Mouse (Mus musculus) liver, embryonic 15.5 days (tissue): Measurements from ENCODE around the gene Fam178b. TPM values are rescaled to one million over a fixed set of nuclear protein-coding genes. Genes with fewer than 3 reads are reported as not detected.
"Not testable (repeated sequence)": the region's sequence is repeated elsewhere in the genome, so short reads cannot be mapped to it uniquely, and the experiment has no call there.

ENCODE experiments used
- ATAC-seq: fragments of 200-750 bp; cut with Nextera tagmentation; 2 replicates; pipeline ENCODE4 v1.8.0; 2017; ENCODE audit warnings: moderate number of reproducible peaks, mild to moderate bottlenecking, moderate library complexity; ENCODE audit not compliant: insufficient read depth
- H3K27ac ChIP-seq: fragments of 300-500 bp; sonication (generic); replicated peaks from 2 replicates; pipeline ENCODE4 v1.5.1; 2015; ENCODE audit warnings: mild to moderate bottlenecking, inconsistent platforms
- H3K27me3 ChIP-seq: fragments of 300-500 bp; sonication (generic); 2 replicates; pipeline ENCODE4 v1.6.1; 2015; ENCODE audit warnings: mild to moderate bottlenecking, inconsistent platforms
- H3K36me3 ChIP-seq: fragments of 300-500 bp; sonication (generic); replicated peaks from 2 replicates; pipeline ENCODE4 v1.6.1; 2015; ENCODE audit warnings: moderate library complexity, mild to moderate bottlenecking, inconsistent platforms
- H3K4me1 ChIP-seq: fragments of 300-500 bp; sonication (generic); replicated peaks from 2 replicates; pipeline ENCODE4 v1.6.1; 2015; ENCODE audit warnings: inconsistent platforms
- H3K4me2 ChIP-seq: fragments of 300-500 bp; sonication (generic); 2 replicates; pipeline ENCODE4 v1.6.1; 2015; ENCODE audit warnings: moderate library complexity, mild to moderate bottlenecking, inconsistent platforms
- H3K4me3 ChIP-seq: fragments of 300-500 bp; sonication (generic); replicated peaks from 2 replicates; pipeline ENCODE4 v1.5.1; 2015; ENCODE audit warnings: mild to moderate bottlenecking, inconsistent platforms
- H3K9ac ChIP-seq: fragments of 300-500 bp; sonication (generic); 2 replicates; pipeline ENCODE4 v1.6.1; 2015; ENCODE audit warnings: moderate library complexity, mild to moderate bottlenecking, inconsistent platforms
- H3K9me3 ChIP-seq: fragments of 300-500 bp; sonication (generic); replicated peaks from 2 replicates; pipeline ENCODE4 v1.6.1; 2016; ENCODE audit warnings: inconsistent platforms
- WGBS: fragments of 180-500 bp; shearing (Covaris S2); methylation state at CpG from one replicate; pipeline ENCODE4 v1.1.7; 2015; ENCODE audit warnings: mixed read lengths; ENCODE audit not compliant: insufficient replicate concordance; 5-methylcytosine and 5-hydroxymethylcytosine counted together
- polyA plus RNA-seq: library from polyadenylated mRNA; unstranded; fragments of >200 nt; fragmentation: Nextera tagmentation; extraction: Ambion mirVana; gene quantifications from 2 replicates; pipeline ENCODE4 v1.2.1, GENCODE M21; 2015

The Fam178b gene
- polyA plus RNA-seq, 1 experiment from 2014 or later, result 0.15 TPM

- Histone ChIP-seq H3K4me1 (no peaks in the 10 kb centered on the region), H3K4me2 (no peak overlapping the region), H3K9ac (no peak overlapping the region), H3K4me3 (no peak overlapping the region), H3K27me3 (no peaks in the 10 kb centered on the region), H3K9me3 (no peaks in the 10 kb centered on the region), H3K27ac (no peak overlapping the region), H3K36me3 (no peaks in the 10 kb centered on the region)
- no peak for ATAC-seq
- WGBS, result 55% methylated on average over 5 of the region's 5 CpGs
Measured at GRCm38 (mm10) chr1:36625442-36625841, 57.5 kb downstream of the Fam178b start.

GRCm38 (mm10) chr1:36615958-36616357, 67.0 kb downstream of the Fam178b start:
- not testable (repeated sequence) for H3K9me3 ChIP-seq, H3K4me1 ChIP-seq, H3K4me2 ChIP-seq, H3K27me3 ChIP-seq, H3K9ac ChIP-seq, H3K27ac ChIP-seq, H3K36me3 ChIP-seq, ATAC-seq, H3K4me3 ChIP-seq
- 57% methylated on average over 5 of the region's 5 CpGs for WGBS

- H3K9ac ChIP-seq, result no peak overlapping the region
- ATAC-seq, result no peak
- 68% methylated on average over 8 of the region's 8 CpGs for WGBS
- H3K27ac ChIP-seq, result no peak overlapping the region
- H3K9me3 ChIP-seq, result no peaks in the 10 kb centered on the region
- H3K4me3 ChIP-seq, result no peak overlapping the region
- no peak overlapping the region for H3K4me2 ChIP-seq
- H3K27me3 ChIP-seq, result no peaks in the 10 kb centered on the region
- H3K36me3 ChIP-seq, result no peaks in the 10 kb centered on the region
- H3K4me1 ChIP-seq, result no peaks in the 10 kb centered on the region
Measured at GRCm38 (mm10) chr1:36615188-36615587, 67.8 kb downstream of the Fam178b start.

GRCm38 (mm10) chr1:36614584-36614983, 68.4 kb downstream of the Fam178b start:
- Histone ChIP-seq H3K4me3 (no peak overlapping the region), H3K9ac (no peak overlapping the region), H3K36me3 (no peaks in the 10 kb centered on the region), H3K9me3 (no peaks in the 10 kb centered on the region), H3K27me3 (no peaks in the 10 kb centered on the region), H3K27ac (no peak overlapping the region), H3K4me2 (no peak overlapping the region), H3K4me1 (no peaks in the 10 kb centered on the region)
- 40% methylated on average over 1 of the region's 1 CpGs for WGBS
- ATAC-seq, result no peak

- no peaks in the 10 kb centered on the region for H3K36me3 ChIP-seq
- no peak overlapping the region for H3K27ac ChIP-seq
- H3K27me3 ChIP-seq, result no peaks in the 10 kb centered on the region
- no peaks in the 10 kb centered on the region for H3K4me1 ChIP-seq
- no peaks in the 10 kb centered on the region for H3K9me3 ChIP-seq
- H3K4me2 ChIP-seq, result no peak overlapping the region
- H3K9ac ChIP-seq, result no peak overlapping the region
- H3K4me3 ChIP-seq, result no peak overlapping the region
- no peak for ATAC-seq
- 75% methylated on average over 10 of the region's 10 CpGs for WGBS
Measured at GRCm38 (mm10) chr1:36613374-36613895, 69.5 kb downstream of the Fam178b start.

- H3K9ac ChIP-seq, result no peak overlapping the region
- H3K36me3 ChIP-seq, result no peaks in the 10 kb centered on the region
- no peaks in the 10 kb centered on the region for H3K4me1 ChIP-seq
- 66% methylated on average over 6 of the region's 6 CpGs for WGBS
- no peak for ATAC-seq
- no peak overlapping the region for H3K4me3 ChIP-seq
- H3K27ac ChIP-seq, result no peak overlapping the region
- H3K4me2 ChIP-seq, result no peak overlapping the region
- H3K27me3 ChIP-seq, result no peaks in the 10 kb centered on the region
- H3K9me3 ChIP-seq, result no peaks in the 10 kb centered on the region
Measured at GRCm38 (mm10) chr1:36612362-36612761, 70.6 kb downstream of the Fam178b start.

- no peak overlapping the region for H3K9ac ChIP-seq
- H3K9me3 ChIP-seq, result no peaks in the 10 kb centered on the region
- H3K36me3 ChIP-seq, result no peaks in the 10 kb centered on the region
- WGBS, result 65% methylated on average over 13 of the region's 13 CpGs
- no peaks in the 10 kb centered on the region for H3K27me3 ChIP-seq
- H3K4me3 ChIP-seq, result no peak overlapping the region
- H3K4me1 ChIP-seq, result no peaks in the 10 kb centered on the region
- no peak overlapping the region for H3K27ac ChIP-seq
- H3K4me2 ChIP-seq, result no peak overlapping the region
- no peak for ATAC-seq
Measured at GRCm38 (mm10) chr1:36611449-36612123, 71.4 kb downstream of the Fam178b start.

GRCm38 (mm10) chr1:36608211-36608610, 74.8 kb downstream of the Fam178b start:
- ATAC-seq, result no peak

GRCm38 (mm10) chr1:36606951-36607350, 76.0 kb downstream of the Fam178b start:
- ATAC-seq, result no peak
- Histone ChIP-seq H3K4me2 (no peak overlapping the region), H3K9ac (no peak overlapping the region), H3K4me1 (no peaks in the 10 kb centered on the region), H3K27ac (no peak overlapping the region), H3K27me3 (no peaks in the 10 kb centered on the region; the same call in 1 of the 2 replicates), H3K4me3 (no peak overlapping the region), H3K9me3 (no peaks in the 10 kb centered on the region), H3K36me3 (no peaks in the 10 kb centered on the region)
- 62% methylated on average over 7 of the region's 7 CpGs for WGBS

More at GRCm38 (mm10) chr1:36608211-36608610, 74.8 kb downstream of the Fam178b start:
- Histone ChIP-seq H3K27me3 (no peaks in the 10 kb centered on the region; the same call in 1 of the 2 replicates), H3K9me3 (no peaks in the 10 kb centered on the region), H3K4me2 (no peak overlapping the region), H3K4me1 (no peaks in the 10 kb centered on the region), H3K9ac (no peak overlapping the region), H3K4me3 (no peak overlapping the region), H3K36me3 (no peaks in the 10 kb centered on the region), H3K27ac (no peak overlapping the region)
- 47% methylated on average over 4 of the region's 4 CpGs for WGBS

GRCm38 (mm10) chr1:36604254-36605156, 78.5 kb downstream of the Fam178b start:
- Histone ChIP-seq H3K36me3 (no peaks in the 10 kb centered on the region), H3K4me2 (no peak overlapping the region), H3K9me3 (no peaks in the 10 kb centered on the region), H3K27me3 (no peaks in the 10 kb centered on the region; the same call in 1 of the 2 replicates), H3K27ac (no peak overlapping the region), H3K4me1 (no peaks in the 10 kb centered on the region), H3K4me3 (no peak overlapping the region), H3K9ac (no peak overlapping the region)
- WGBS, result 50% methylated on average over 12 of the region's 12 CpGs
- no peak for ATAC-seq

GRCm38 (mm10) chr1:36603361-36603760, 79.6 kb downstream of the Fam178b start:
- H3K4me3 ChIP-seq, result no peak overlapping the region
- H3K9me3 ChIP-seq, result no peaks in the 10 kb centered on the region
- no peaks in the 10 kb centered on the region; the same call in 1 of the 2 replicates for H3K27me3 ChIP-seq
- H3K27ac ChIP-seq, result no peak overlapping the region
- no peak for ATAC-seq
- no peak overlapping the region for H3K4me2 ChIP-seq
- WGBS, result 65% methylated on average over 9 of the region's 9 CpGs
- no peaks in the 10 kb centered on the region for H3K4me1 ChIP-seq
- no peak overlapping the region for H3K9ac ChIP-seq
- no peaks in the 10 kb centered on the region for H3K36me3 ChIP-seq
